Mouse (Mus musculus): ENCODE results near the gene Ooep.
"Not testable (repeated sequence)": the region's sequence is repeated elsewhere in the genome, so short reads cannot be mapped to it uniquely, and the experiment has no call there.

GRCm38 (mm10) chr9:78349141-78349540 is 29.4 kb downstream of the Ooep start:
- not testable (repeated sequence) for TF ChIP-seq POLR2AphosphoS2 (IDR thresholded peaks at IDR 0.05; ENCODE audit: low read depth, low read length); RCOR1 (conservative IDR thresholded peaks at IDR 0.05; ENCODE audit: low read depth, low read length); CTCF (conservative IDR thresholded peaks at IDR 0.05 in 1 of 2, IDR thresholded peaks at IDR 0.05 in 1 of 2; ENCODE audit: low read depth in 2 of 2, low read length in 2 of 2); GABPA (IDR thresholded peaks at IDR 0.05; ENCODE audit: insufficient replicate concordance, low read depth, low read length); EP300 (IDR thresholded peaks at IDR 0.05; ENCODE audit: low read length); TCF12 (IDR thresholded peaks at IDR 0.05; ENCODE audit: low read depth, low read length); MAFK (IDR thresholded peaks at IDR 0.05; ENCODE audit: insufficient replicate concordance, low read length); ZMIZ1 (IDR thresholded peaks at IDR 0.05; ENCODE audit: low read depth, low read length); USF2 (conservative IDR thresholded peaks at IDR 0.05; ENCODE audit: low read depth, low read length); USF1 (IDR thresholded peaks at IDR 0.05; ENCODE audit: low read depth, low read length); KAT2A (IDR thresholded peaks at IDR 0.05; ENCODE audit: insufficient replicate concordance, low read length); MAZ (IDR thresholded peaks at IDR 0.05; ENCODE audit: low read depth, low read length); POLR2A (IDR thresholded peaks at IDR 0.05; ENCODE audit: low read depth, low read length)

Data from CH12.LX (cell line).